Mouse (Mus musculus) T-helper 17 cell (primary cell): ENCODE measurements at regions not wholly inside any gene's neighbourhood (a gene's known extent, or its start where the extent isn't known, plus 50 kb on each side); places are given as distances from the start of the nearest gene placed in this dataset.

ENCODE experiments used
- in situ Hi-C, 2 experiments: fragments of 300-600 bp; cut with MboI, MseI; formaldehyde crosslinking; loops; 1 replicate in 1 of 2; 2 replicates in 1 of 2; pipeline ENCODE4 v1.15.1; 2025; ENCODE audit warnings: high pct_unique_total_duplicates in 2 of 2

GRCm38 (mm10) chr13:113536306-113536705 lies 82.1 kb downstream of the Snx18 start:
- in situ Hi-C loops: loop anchor here in 1 of 2 experiments (10.0 kb wide), 1 partner anchor 952 kb away; no protein-coding TSS in a partner anchor

GRCm38 (mm10) chr13:113534664-113535455 lies 83.5 kb downstream of the Snx18 start:
- in situ Hi-C loops: loop anchor here in 1 of 2 experiments (10.0 kb wide), 1 partner anchor 950 kb away; no protein-coding TSS in a partner anchor

- in situ Hi-C loops: loop anchor here in 1 of 2 experiments (10.0 kb wide), 1 partner anchor 949 kb away; no protein-coding TSS in a partner anchor
These were observed 84.4 kb downstream of the Snx18 start for GRCm38 (mm10) chr13:113533884-113534445.

- in situ Hi-C loops: loop anchor here in 1 of 2 experiments (5.0 kb wide), 1 partner anchor 90 kb away; the partner anchor contains the start of gene Snx18
These were observed 91.4 kb downstream of the Snx18 start for GRCm38 (mm10) chr13:113526997-113527396.

GRCm38 (mm10) chr13:113523503-113523902 lies 94.9 kb downstream of the Snx18 start:
- in situ Hi-C loops: no loop called here

- in situ Hi-C loops: no loop called here
These were observed 100.2 kb downstream of the Snx18 start for GRCm38 (mm10) chr13:113518144-113518543.

- in situ Hi-C loops: no loop called here
These were observed 102.3 kb downstream of the Snx18 start for GRCm38 (mm10) chr13:113516102-113516501.

GRCm38 (mm10) chr13:113515162-113515600 lies 103.2 kb downstream of the Snx18 start:
- in situ Hi-C loops: no loop called here

GRCm38 (mm10) chr13:113509403-113510185 lies 108.8 kb downstream of the Snx18 start:
- in situ Hi-C loops: no loop called here

- in situ Hi-C loops: no loop called here
These were observed 110.1 kb downstream of the Snx18 start for GRCm38 (mm10) chr13:113508124-113508728.

GRCm38 (mm10) chr13:113502528-113502927 lies 115.8 kb downstream of the Snx18 start:
- in situ Hi-C loops: no loop called here

- in situ Hi-C loops: no loop called here
These were observed 116.3 kb downstream of the Snx18 start for GRCm38 (mm10) chr13:113502059-113502458.

- in situ Hi-C loops: no loop called here
These were observed 117.9 kb downstream of the Snx18 start for GRCm38 (mm10) chr13:113500373-113500990.

GRCm38 (mm10) chr13:113499079-113499710 lies 119.2 kb downstream of the Snx18 start:
- in situ Hi-C loops: no loop called here

- in situ Hi-C loops: no loop called here
These were observed 122.6 kb downstream of the Snx18 start for GRCm38 (mm10) chr13:113495595-113496285.

GRCm38 (mm10) chr13:113495136-113495535 lies 123.2 kb downstream of the Snx18 start:
- in situ Hi-C loops: no loop called here

GRCm38 (mm10) chr13:113494688-113495087 lies 123.7 kb downstream of the Snx18 start:
- in situ Hi-C loops: no loop called here

- in situ Hi-C loops: no loop called here
These were observed 128.2 kb downstream of the Snx18 start for GRCm38 (mm10) chr13:113489951-113490822.
